Mouse (Mus musculus): ENCODE measurements around the gene Dpp9. TPM values are rescaled to one million over a fixed set of nuclear protein-coding genes. Genes with fewer than 3 reads are reported as not detected.

Gene Dpp9
- total and polyA plus RNA-seq, 3 experiments, result 13.5 to 37.9 (median 23.0) TPM

DNA sequence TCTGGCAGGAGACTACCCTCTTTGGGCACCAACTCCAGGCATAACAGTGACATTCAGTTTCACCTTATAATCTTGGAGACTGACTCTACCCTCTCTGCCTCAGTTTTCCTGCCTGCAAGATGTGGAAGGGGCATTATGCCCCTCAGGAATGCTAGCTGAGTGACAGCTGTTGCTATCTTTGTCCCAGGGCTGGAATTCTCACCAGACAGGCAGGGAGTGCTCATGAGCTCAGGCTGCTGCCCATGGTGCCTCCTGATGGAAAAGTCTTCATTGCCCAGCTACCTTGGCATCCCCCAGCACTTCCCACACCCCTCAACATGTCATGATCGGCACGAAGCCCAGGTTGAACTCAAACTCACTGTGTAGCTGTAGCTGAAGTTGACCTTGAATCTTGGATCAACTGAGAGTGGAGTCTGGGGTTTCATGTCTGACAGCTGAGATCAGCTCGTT lies 44.0 kb upstream of the Dpp9 start:
- peaks cover 32 to 71% of the 10 kb centered on the region in 2 experiments for H3K4me1 ChIP-seq (ENCODE audit: control insufficient read depth in 1 of 2, insufficient read depth in 2 of 2)
- H3K4me2 ChIP-seq (ENCODE audit: insufficient read depth, low read depth, poor library complexity, severe bottlenecking), result no peak overlapping the region
- H3K9ac ChIP-seq (ENCODE audit: insufficient read depth, low read depth), result no peak overlapping the region
- dilution Hi-C loops (cut with MboI; ENCODE audit: extremely low pct_ligation_motif_present, extremely low pct_unique_long_range_greater_than_20kb, low sequenced_read_pairs) (no loop called here), in situ Hi-C loops (cut with MboI; ENCODE audit: low pct_ligation_motif_present, low pct_unique_long_range_greater_than_20kb, low sequenced_read_pairs) (loop anchor here (5.0 kb wide), 1 partner anchor 130 kb away; no protein-coding TSS in a partner anchor)
- TF ChIP-seq POLR2AphosphoS2 (IDR thresholded peaks at IDR 0.05; ENCODE audit: low read depth, low read length), result peak; percentile 53; the same call in 1 of the 2 replicates
- no peak for TF ChIP-seq ZKSCAN1 (IDR thresholded peaks at IDR 0.05; ENCODE audit: borderline replicate concordance, low read depth, low read length)
- no peaks in the 10 kb centered on the region for H3K9me3 ChIP-seq (replicated peaks; ENCODE audit: low read length)
- H3K36me3 ChIP-seq (replicated peaks in 1 of 2; ENCODE audit: control insufficient read depth in 1 of 2, insufficient read depth in 1 of 2, low read length in 1 of 2), result peaks cover 31 to 49% of the 10 kb centered on the region in 2 experiments
- no peak overlapping the region for H3K4me3 ChIP-seq (replicated peaks in 1 of 3; ENCODE audit: low read depth in 2 of 3, low read length in 2 of 3, poor library complexity in 1 of 3)
- peaks cover 54% of the 10 kb centered on the region for H3K79me2 ChIP-seq (replicated peaks; ENCODE audit: control insufficient read depth, extremely low read depth, insufficient read depth, poor library complexity, severe bottlenecking)
- H3K27me3 ChIP-seq (replicated peaks), result no peaks in the 10 kb centered on the region
- DNase-seq (ENCODE audit: extremely low read depth), result no peak
- H3K27ac ChIP-seq (ENCODE audit: insufficient read depth, low read depth), result peak overlapping the region; percentile 71

DNA sequence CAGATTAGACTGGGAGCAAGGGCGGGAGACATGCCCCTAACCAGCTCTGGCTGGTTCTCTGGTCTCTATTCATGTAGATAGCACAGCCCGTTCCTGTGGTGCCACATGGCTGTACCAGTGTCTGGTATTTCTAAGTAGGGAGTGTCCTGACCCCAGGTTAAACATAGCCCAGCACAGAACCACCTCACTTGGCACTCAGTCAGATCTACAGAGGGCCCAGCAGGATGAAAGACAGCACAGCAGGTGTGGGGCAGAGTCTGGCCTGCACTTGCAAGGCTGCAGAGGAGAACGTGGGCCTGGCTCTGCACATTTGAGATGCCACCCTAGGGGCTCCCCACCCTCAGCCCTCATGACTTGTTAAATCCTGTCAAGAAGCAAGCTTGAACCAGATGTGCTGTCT lies 42.5 kb upstream of the Dpp9 start:
- TF ChIP-seq JUN (IDR thresholded peaks at IDR 0.05; ENCODE audit: insufficient read depth, low read depth, low read length) (no peak), MAX (IDR thresholded peaks at IDR 0.05; ENCODE audit: low read length) (peak; percentile 35; the same call in 1 of the 2 replicates), HCFC1 (IDR thresholded peaks at IDR 0.05; ENCODE audit: low read depth, low read length) (no peak), USF1 (IDR thresholded peaks at IDR 0.05; ENCODE audit: low read depth, low read length) (no peak), MEF2A (IDR thresholded peaks at IDR 0.05; ENCODE audit: borderline replicate concordance, low read depth, low read length) (no peak), NELFE (IDR thresholded peaks at IDR 0.05; ENCODE audit: low read depth, low read length) (no peak), RCOR1 (conservative IDR thresholded peaks at IDR 0.05; ENCODE audit: low read depth, low read length) (no peak), IRF4 (IDR thresholded peaks at IDR 0.05; ENCODE audit: low read depth, low read length) (no peak), POLR2AphosphoS2 (IDR thresholded peaks at IDR 0.05; ENCODE audit: low read depth, low read length) (no peak), ZC3H11A (IDR thresholded peaks at IDR 0.05; ENCODE audit: low read depth, low read length) (no peak), CHD2 (IDR thresholded peaks at IDR 0.05; ENCODE audit: low read length) (no peak), MAZ (IDR thresholded peaks at IDR 0.05; ENCODE audit: low read depth, low read length) (0 out of 2 replicates have a peak, but pooled peaks have one; percentile 24), SIN3A (IDR thresholded peaks at IDR 0.05; ENCODE audit: low read length) (no peak)
- dilution Hi-C loops (cut with MboI; ENCODE audit: extremely low pct_ligation_motif_present, extremely low pct_unique_long_range_greater_than_20kb, low sequenced_read_pairs) (no loop called here), in situ Hi-C loops (cut with MboI; ENCODE audit: low pct_ligation_motif_present, low pct_unique_long_range_greater_than_20kb, low sequenced_read_pairs) (loop anchor here (5.0 kb wide), 1 partner anchor 129 kb away; no protein-coding TSS in a partner anchor)
- Histone ChIP-seq H3K4me1 (ENCODE audit: control insufficient read depth in 1 of 2, insufficient read depth in 2 of 2) (peaks cover 28 to 65% of the 10 kb centered on the region in 2 experiments), H3K27ac (ENCODE audit: insufficient read depth, low read depth) (peak overlapping the region; percentile 63), H3K27me3 (replicated peaks) (no peaks in the 10 kb centered on the region), H3K4me2 (ENCODE audit: insufficient read depth, low read depth, poor library complexity, severe bottlenecking) (peak overlapping the region; percentile 95), H3K36me3 (replicated peaks in 1 of 2; ENCODE audit: control insufficient read depth in 1 of 2, insufficient read depth in 1 of 2, low read length in 1 of 2) (peaks cover 31 to 49% of the 10 kb centered on the region in 2 experiments), H3K79me2 (replicated peaks; ENCODE audit: control insufficient read depth, extremely low read depth, insufficient read depth, poor library complexity, severe bottlenecking) (peaks cover 61% of the 10 kb centered on the region), H3K9ac (ENCODE audit: insufficient read depth, low read depth) (peak overlapping the region; percentile 82; the same call in 1 of the 2 replicates), H3K4me3 (replicated peaks in 1 of 3; ENCODE audit: low read depth in 2 of 3, low read length in 2 of 3, poor library complexity in 1 of 3) (peak overlapping the region in 2 of 3 experiments; percentile 26 to 54), H3K9me3 (replicated peaks; ENCODE audit: low read length) (no peaks in the 10 kb centered on the region)
- DNase-seq (ENCODE audit: extremely low read depth), result no peak
